Mouse (Mus musculus) erythroblast, embryonic 14.5 days (primary cell): Measurements from ENCODE around the gene Traf4.

ENCODE experiments used
- GATA1 ChIP-seq: IDR thresholded peaks from 2 replicates; pipeline ENCODE4 v1.6.1; 2012; ENCODE audit warnings: low read length, inconsistent platforms, mixed read lengths
- TAL1 ChIP-seq: IDR thresholded peaks from 3 replicates; pipeline ENCODE4 v1.6.1; 2012; ENCODE audit warnings: low read length, inconsistent platforms, mixed read lengths

DNA sequence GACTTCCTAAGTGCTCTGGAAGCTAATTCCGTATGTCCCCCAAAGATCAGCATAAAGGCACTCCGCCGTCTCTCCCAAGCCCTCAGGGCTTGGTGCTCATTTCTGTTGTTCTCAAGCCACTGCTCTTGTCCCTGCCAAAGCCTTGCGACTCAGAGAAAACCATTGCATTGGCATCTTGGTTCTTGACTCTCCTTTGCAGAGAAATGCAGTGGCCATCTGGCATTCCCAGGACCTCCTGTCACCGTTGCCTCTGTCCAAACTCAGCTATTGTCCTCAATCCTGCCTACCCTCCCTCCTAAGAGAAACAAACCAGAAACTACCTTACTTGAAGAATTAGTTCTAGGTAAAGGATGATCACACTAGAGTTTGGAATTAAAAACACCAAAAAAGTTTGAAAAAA lies 9.7 kb downstream of the Traf4 start:
- TF ChIP-seq GATA1 (no peak), TAL1 (no peak)
